Mouse (Mus musculus): Measurements from ENCODE around the gene Dlgap4. TPM values are rescaled to one million over a fixed set of nuclear protein-coding genes. Genes with fewer than 3 reads are reported as not detected.

Gene Dlgap4
- total RNA-seq, 2 experiments from 2014 or later = 240 to 258 TPM

DNA sequence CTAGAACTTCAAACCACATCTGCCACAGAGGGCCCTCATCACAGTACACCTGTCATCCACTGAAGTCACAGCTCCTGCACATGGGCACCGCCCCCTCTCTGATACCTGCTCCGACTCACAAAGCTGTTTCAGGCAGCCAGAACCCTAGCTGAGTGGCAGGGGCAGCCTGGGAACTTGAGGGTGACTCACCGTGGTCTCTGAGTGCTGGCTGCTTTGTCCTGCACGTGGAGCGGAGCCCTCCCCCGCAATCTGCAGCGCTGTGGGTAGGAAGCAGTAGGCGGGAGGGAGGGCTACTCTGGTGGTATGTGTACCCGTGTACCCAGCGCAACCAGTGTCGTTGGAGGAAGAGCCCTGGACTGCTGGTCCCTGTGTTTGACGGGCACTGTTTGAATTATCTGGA, 69.5 kb downstream of the Dlgap4 start:
- no peak for DNase-seq (ENCODE audit: extremely low spot score in 1 of 2, low spot score in 2 of 2)
- intact Hi-C loops (cut with DNase I) = no loop called here

- intact Hi-C loops (cut with DNase I) = no loop called here
- no peak for DNase-seq (ENCODE audit: extremely low spot score in 1 of 2, low spot score in 2 of 2)
These were observed 72.5 kb downstream of the Dlgap4 start for GRCm38 (mm10) chr2:156685999-156686398.

DNA sequence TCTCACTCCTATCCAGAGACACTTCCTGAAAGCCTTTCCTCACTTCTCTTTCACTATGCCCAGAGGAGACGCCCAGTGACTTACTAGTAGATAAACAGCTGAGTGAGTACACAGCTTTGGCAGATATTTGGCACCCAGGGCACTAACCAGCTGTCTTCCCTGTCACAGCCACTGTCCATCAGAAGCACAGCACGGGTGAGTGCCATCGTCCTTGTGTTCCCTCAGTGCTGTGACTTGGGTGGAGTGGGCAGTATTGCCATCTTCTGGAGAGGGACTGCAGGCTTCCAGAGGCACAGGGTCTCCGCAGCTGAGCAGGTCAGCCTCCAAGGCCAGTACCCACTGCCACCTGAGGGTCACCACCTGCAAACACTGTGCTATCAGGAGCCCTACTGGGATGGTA, 73.2 kb downstream of the Dlgap4 start:
- intact Hi-C loops (cut with DNase I) = no loop called here
- no peak for DNase-seq (ENCODE audit: extremely low spot score in 1 of 2, low spot score in 2 of 2)

- intact Hi-C loops (cut with DNase I) = no loop called here
- DNase-seq (ENCODE audit: extremely low spot score in 1 of 2, low spot score in 2 of 2) = peak in 1 of 2 experiments; percentile 63
These were observed 75.1 kb downstream of the Dlgap4 start for GRCm38 (mm10) chr2:156688604-156689003.

GRCm38 (mm10) chr2:156690833-156691232, 77.3 kb downstream of the Dlgap4 start:
- intact Hi-C loops (cut with DNase I) = no loop called here

GRCm38 (mm10) chr2:156691746-156692145, 78.2 kb downstream of the Dlgap4 start:
- intact Hi-C loops (cut with DNase I) = no loop called here
- no peak for DNase-seq (ENCODE audit: extremely low spot score in 1 of 2, low spot score in 2 of 2)

More at GRCm38 (mm10) chr2:156690833-156691232, 77.3 kb downstream of the Dlgap4 start:
- DNase-seq (ENCODE audit: extremely low spot score in 1 of 2, low spot score in 2 of 2) = no peak

DNA sequence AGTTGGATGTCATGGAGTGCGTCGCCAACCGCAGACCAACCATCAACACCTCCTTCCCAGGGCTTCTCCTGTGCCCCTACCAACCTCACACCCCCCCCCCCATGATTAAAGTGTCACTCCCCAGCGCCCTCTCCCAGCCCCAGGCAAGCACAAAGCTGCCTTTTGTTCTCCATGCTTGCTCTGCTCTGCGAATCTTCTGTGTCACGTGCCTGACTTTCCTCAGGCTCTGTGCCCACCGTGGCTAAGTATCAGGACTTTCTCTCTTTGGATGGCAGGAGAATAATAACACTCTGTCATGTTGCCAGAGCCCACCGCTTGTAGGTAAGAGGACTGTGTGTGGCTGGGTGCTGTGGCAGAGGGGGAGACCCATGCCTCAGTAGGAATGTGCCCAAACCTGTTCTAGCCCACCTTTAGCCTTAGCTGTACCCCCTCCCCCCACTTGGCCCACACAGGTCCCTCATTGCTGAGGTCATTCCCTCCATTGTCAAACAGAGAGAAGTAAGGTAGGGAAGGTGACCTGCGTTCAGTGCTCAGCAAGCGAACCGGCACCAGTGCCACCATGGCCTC, 79.8 kb downstream of the Dlgap4 start:
- DNase-seq (ENCODE audit: extremely low spot score in 1 of 2, low spot score in 2 of 2) = no peak
- intact Hi-C loops (cut with DNase I) = no loop called here

DNA sequence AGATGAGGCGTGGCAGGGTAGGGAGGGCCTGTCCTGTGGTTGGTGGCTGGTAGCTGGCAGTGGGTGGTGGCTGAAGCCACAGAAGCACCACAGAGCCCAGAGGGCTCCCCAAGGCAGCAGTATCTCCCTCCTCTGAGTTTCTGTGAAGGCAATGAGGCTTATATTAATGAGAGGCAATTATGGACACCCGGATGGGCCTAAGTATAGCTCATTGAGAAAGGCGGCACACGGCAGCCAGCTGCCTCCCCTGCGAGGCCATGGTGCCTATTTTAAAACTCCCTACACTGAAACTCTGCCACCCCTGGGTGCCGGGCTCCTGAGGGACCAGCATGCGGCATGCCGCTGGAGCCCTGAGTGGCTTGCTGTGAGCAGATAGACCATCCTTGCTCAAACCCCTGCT, 83.8 kb downstream of the Dlgap4 start:
- intact Hi-C loops (cut with DNase I) = no loop called here
- DNase-seq (ENCODE audit: extremely low spot score in 1 of 2, low spot score in 2 of 2) = no peak

- no peak for DNase-seq (ENCODE audit: extremely low spot score in 1 of 2, low spot score in 2 of 2)
- intact Hi-C loops (cut with DNase I) = no loop called here
These were observed 84.7 kb downstream of the Dlgap4 start for GRCm38 (mm10) chr2:156698168-156698567.

GRCm38 (mm10) chr2:156705473-156705872, 92.0 kb downstream of the Dlgap4 start:
- DNase-seq (ENCODE audit: extremely low spot score in 1 of 2, low spot score in 2 of 2) = peak; percentile 76 to 79
- intact Hi-C loops (cut with DNase I) = loop anchor here (5.0 kb wide), 1 partner anchor 178 kb away; no protein-coding TSS in a partner anchor

GRCm38 (mm10) chr2:156716683-156717082, 103.2 kb downstream of the Dlgap4 start:
- intact Hi-C loops (cut with DNase I) = no loop called here

DNA sequence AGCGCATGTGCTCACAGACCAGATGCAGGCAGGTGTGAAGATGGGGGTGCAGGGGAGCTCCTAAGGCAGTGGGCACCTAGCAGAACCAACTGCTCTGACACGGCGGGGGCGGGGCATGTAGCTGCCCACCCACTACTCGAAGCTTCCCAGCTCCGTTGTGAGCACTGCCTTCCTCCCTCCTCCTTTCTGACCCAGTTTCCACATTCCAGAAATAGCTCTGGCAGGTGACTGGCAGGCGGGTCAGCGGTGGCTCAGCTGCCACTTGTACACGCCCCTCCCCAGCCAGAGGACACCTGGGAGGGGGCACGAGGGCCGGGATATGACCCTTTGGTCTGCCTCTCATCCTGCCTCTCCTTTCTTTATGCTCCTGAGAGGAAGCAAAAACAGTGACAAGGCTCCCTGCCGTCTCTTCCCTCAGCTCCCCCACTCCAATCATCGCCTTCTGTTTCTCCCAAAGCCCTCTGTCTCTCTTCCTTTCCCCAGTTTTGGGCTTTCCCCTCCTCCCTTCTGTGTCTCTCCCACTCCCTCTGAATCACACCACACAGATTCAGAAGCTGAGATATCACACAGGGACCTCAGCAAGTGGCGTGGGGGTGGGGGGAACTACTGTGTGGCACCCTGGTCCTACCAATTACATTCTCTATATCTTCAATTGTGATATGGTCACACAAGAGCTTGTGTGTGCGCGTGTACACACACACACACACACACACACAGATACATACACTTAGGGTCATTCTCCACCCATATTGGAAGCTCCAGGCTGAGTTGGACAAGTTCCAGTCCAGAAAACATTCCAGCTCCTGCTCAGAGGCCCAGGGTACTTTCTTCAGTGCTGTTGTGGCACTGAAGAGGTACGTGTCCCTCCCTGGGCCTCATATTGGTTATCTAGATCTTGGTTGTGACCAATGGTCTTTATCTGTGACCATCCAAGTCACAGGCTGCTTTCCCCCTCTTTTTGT, 104.1 kb downstream of the Dlgap4 start:
- peak in 1 of 2 experiments; percentile 81 for DNase-seq (ENCODE audit: extremely low spot score in 1 of 2, low spot score in 2 of 2)
- intact Hi-C loops (cut with DNase I) = no loop called here

More at GRCm38 (mm10) chr2:156716683-156717082, 103.2 kb downstream of the Dlgap4 start:
- DNase-seq (ENCODE audit: extremely low spot score in 1 of 2, low spot score in 2 of 2) = no peak

GRCm38 (mm10) chr2:156718793-156719192, 105.3 kb downstream of the Dlgap4 start:
- intact Hi-C loops (cut with DNase I) = no loop called here
- DNase-seq (ENCODE audit: extremely low spot score in 1 of 2, low spot score in 2 of 2) = no peak

DNA sequence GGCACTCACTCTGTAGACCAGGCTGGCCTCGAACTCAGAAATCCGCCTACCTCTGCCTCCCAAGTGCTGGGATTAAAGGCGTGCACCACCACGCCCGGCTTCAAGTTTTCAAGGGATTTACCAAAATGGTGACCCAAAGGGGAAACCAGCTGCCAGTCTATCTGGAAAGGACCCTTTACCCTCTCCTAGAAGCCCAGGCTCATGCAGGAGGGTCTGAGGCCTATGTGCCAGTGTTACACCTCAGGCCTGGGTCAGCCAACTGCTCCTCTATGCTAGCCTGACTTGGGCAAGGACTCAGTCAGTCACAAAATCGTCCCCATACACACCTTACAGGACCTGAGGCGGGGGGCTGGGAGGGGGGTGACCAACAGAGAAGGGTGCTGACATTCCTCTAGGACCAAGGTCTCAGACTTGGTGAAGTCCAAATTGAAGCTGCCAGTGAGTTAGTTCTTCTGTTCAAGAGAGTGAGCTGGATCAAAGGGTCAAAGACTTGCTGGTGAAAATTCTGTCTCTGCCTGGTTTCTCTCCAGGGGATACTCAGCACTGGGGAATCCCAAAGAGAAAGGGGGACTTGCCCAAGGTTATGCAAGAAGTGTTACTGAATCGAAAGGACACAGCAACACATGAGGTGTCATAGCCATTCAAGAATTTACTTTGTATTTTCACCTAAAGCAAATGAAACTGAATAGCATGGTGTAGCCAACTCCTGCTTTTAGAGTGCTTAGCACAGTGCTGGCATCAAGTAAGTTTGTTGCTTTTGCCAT, 106.2 kb downstream of the Dlgap4 start:
- no peak for DNase-seq (ENCODE audit: extremely low spot score in 1 of 2, low spot score in 2 of 2)
- intact Hi-C loops (cut with DNase I) = no loop called here

DNA sequence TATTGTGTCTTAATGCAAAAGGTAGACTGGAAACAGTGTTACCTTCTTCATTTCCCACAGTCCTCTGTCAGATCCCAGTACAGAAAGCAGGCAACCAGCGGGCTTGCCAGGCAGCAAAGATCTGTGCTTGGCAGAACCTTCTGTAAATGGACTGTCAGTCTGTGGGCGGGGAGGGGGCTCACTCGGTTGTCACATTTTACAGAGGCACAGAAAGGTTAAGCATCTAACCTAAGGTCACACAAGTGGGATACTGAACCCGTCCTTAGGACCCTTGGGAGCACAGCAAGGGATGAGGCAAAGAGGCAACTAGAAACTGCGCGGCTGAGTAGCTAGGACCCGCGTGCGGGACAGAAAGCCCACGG, 106.8 kb downstream of the Dlgap4 start:
- no peak for DNase-seq (ENCODE audit: extremely low spot score in 1 of 2, low spot score in 2 of 2)
- intact Hi-C loops (cut with DNase I) = no loop called here

DNA sequence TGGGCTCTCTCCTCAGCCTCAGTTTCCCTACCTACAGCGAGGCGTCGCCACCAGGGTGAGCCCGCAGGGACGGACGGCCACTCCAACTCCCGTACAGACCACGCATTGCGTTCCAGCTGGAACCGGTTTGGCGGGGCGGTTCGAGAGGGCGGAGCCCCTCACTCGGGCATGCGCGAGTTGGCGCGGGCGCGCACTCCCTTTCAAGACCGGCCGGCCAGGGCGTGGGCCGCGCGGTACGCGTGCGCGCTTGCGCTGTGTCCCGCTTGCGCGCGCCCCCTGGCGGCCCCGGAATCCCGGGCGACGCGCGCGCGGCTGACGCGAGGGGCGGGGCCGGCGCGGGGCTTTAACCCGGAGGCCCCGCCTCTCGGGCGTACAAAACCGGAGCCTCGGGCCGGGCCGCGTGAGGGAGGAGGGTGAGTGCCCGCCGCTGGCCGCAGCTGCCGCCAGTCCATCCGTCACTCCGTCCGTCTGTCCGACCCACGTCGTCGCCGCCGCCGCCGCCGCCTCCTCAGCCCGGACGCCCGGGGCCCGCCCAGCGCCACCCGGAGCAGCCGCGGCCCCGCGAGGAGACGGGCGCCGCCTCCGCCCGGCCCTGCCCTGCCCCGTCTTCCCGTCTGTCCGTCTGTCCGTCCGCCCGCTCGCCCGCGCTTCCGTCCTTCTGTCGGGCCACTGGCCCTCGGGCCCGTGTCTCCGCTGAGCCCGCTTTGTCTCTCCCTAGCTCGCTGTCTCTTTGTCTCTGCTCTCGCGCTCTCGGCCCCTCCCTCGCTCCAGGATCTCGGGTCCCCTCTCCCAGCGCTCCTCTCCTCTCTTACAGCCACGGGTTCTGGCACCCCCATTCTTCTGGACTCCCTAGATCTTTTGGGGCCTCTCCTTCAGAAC, 107.4 kb downstream of the Dlgap4 start:
- DNase-seq (ENCODE audit: extremely low spot score in 1 of 2, low spot score in 2 of 2) = peak; percentile 91 to 97
- intact Hi-C loops (cut with DNase I) = no loop called here

DNA sequence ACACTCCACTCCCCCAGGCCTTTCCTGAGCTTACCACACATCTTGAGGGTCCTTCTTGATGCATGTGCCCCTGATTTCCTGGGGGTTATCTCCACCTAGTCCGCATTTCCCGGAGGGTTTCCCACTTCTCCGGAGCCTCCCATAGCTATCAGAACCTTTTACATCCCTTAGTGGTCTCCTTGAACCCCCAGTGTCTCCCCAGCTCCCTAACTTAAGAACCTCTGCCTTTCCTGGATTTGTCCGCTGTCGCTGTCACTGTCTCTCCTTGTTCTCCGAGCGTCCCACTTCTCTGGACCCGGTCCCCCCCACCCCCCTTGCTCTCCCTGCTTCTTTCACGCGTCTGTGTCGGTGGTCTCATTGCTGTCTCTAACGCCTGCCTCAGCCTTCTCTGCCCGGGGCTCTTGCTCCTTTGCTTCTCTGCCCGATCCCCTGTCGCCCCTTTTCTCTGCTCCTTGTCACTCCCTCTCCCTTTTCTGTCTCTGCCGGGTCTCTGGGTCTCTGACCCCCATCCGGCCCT, 108.1 kb downstream of the Dlgap4 start:
- intact Hi-C loops (cut with DNase I) = no loop called here

GRCm38 (mm10) chr2:156722071-156722575, 108.6 kb downstream of the Dlgap4 start:
- intact Hi-C loops (cut with DNase I) = no loop called here
- peak; percentile 52 to 85 for DNase-seq (ENCODE audit: extremely low spot score in 1 of 2, low spot score in 2 of 2)

More for the DNA sequence above, 108.1 kb downstream of the Dlgap4 start:
- no peak for DNase-seq (ENCODE audit: extremely low spot score in 1 of 2, low spot score in 2 of 2)

Data from left cerebral cortex, postnatal 10 days (tissue).